Mouse (Mus musculus) liver, adult 2 months (tissue): ENCODE results near the gene Fundc1.

Source experiments
- CTCF ChIP-seq: fragments of 200-500 bp; IDR thresholded peaks from 2 replicates; pipeline ENCODE4 v1.5.1; 2011; ENCODE audit warnings: low read depth, low read length, control low read depth
- POLR2A ChIP-seq: fragments of 200-500 bp; IDR thresholded peaks from 2 replicates; pipeline ENCODE4 v1.6.1; 2011; ENCODE audit warnings: low read length, control low read depth; ENCODE audit not compliant: insufficient read depth; ENCODE audit errors: extremely low read depth

DNA sequence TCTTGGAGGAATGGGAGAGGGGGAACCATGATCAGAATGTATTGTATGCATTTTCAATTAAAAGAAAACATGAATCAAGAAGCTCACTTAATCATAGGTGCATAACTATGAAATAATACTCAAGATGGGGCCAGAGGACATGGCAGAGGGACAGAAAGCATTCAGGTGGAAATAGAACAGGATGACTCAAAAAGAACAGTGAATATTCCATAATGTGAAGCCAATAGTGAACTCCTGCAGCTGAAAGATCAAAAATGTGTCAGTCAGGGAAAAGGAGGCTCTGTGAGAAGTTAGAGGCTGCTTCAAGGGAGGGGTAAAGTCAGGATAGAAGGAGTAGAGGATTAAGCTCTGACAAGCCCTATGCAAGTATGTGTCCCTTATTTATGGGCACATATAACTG is 6.4 kb downstream of the Fundc1 start:
- TF ChIP-seq POLR2A (no peak), CTCF (no peak)
